Mouse (Mus musculus): ENCODE results near the gene Rhox11.
"Not testable (repeated sequence)": the region's sequence is repeated elsewhere in the genome, so short reads cannot be mapped to it uniquely, and the experiment has no call there.

Gene Rhox11

GRCm38 (mm10) chrX:38085041-38085440 lies at the start of gene Rhox11:
Rhox11 (minus strand) TSS chrX:38085141.
- DNase-seq (ENCODE audit: extremely low read depth, insufficient read length, low spot score): no peak

- DNase-seq (ENCODE audit: extremely low read depth, insufficient read length, low spot score): no peak
These were observed 36.5 kb upstream of the Rhox11 start for GRCm38 (mm10) chrX:38121478-38121877.

- no peak for DNase-seq (ENCODE audit: extremely low read depth, insufficient read length, low spot score)
These were observed 36.0 kb upstream of the Rhox11 start, which contains the start of gene Rhox13 for GRCm38 (mm10) chrX:38120982-38121381. Rhox13 (plus strand) TSS chrX:38121219.

- no peak for DNase-seq (ENCODE audit: extremely low read depth, insufficient read length, low spot score)
These were observed 25.9 kb upstream of the Rhox11 start, which contains the start of gene Rhox12 for GRCm38 (mm10) chrX:38110807-38111206. Rhox12 (minus strand) TSS chrX:38110907.

- DNase-seq (ENCODE audit: extremely low read depth, insufficient read length, low spot score): peak; percentile 2
These were observed 715 bp downstream of the Rhox11 start for GRCm38 (mm10) chrX:38084226-38084625.

- no peak for DNase-seq (ENCODE audit: extremely low read depth, insufficient read length, low spot score)
These were observed 18.8 kb downstream of the Rhox11 start, which contains the start of gene Rhox10 for GRCm38 (mm10) chrX:38066175-38066574. Rhox10 (plus strand) TSS chrX:38066475.

- DNase-seq (ENCODE audit: extremely low read depth, insufficient read length, low spot score): no peak
These were observed 23.4 kb downstream of the Rhox11 start for GRCm38 (mm10) chrX:38061544-38061943.

- not testable (repeated sequence) for DNase-seq (ENCODE audit: extremely low read depth, insufficient read length, low spot score)
These were observed 41.9 kb downstream of the Rhox11 start, which contains the start of gene Btg1-ps2 for GRCm38 (mm10) chrX:38043014-38043413. Btg1-ps2 (minus strand) TSS chrX:38043114.

GRCm38 (mm10) chrX:38039666-38040065 lies 45.3 kb downstream of the Rhox11 start:
- DNase-seq (ENCODE audit: extremely low read depth, insufficient read length, low spot score): no peak

- no peak for DNase-seq (ENCODE audit: extremely low read depth, insufficient read length, low spot score)
These were observed 51.1 kb downstream of the Rhox11 start for GRCm38 (mm10) chrX:38033841-38034240.
